8 mouse cellular contexts compared by ENCODE assay signal in the genomic region with DNA sequence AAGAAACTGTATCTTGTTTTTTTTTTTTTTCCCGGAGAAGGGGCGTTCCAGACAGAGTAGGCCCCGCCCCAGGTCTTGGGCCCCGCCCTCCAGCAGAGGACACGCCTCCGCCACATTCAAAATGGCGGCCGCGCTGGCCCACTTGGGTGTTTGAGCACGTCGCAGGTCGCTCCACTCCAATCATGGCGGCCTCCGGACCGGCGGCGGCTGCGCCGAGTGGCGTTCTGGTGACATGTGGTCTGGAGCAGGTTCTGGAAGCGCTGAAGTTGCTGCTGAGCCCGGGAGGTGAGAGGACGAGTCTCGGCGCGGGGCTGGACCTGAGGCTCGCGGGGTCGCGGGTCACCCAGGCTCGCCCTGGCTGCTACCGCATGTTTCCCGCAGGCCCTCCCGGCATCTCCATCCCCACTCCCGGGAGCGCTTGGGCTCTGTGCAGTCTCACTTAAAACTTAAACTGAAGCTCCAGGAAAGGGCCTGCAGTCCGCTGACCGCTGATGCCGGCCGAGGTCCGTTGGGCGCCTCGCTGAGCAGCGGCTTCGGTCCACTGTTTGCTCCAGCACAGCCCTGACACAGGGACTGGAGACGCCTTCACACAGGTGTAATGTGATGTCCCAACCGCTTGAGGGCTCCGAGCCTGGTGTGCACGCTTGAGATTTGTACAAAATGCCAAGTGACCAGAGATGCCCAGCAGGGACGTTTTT. TPM values are rescaled to one million over a fixed set of nuclear protein-coding genes. Genes with fewer than 3 reads are reported as not detected.
DNase-seq lines count a peak whose midpoint lies in the region; ATAC-seq and TF ChIP-seq lines count a peak whose summit lies in the region.

A gene (plus strand): TSS at position 98 of the 698 bp plus-strand sequence.

- no peaks in the 10 kb centered on the region for H3K27me3 ChIP-seq in embryonic facial prominence, embryonic 13.5 days
- no peaks in the 10 kb centered on the region for H3K27me3 ChIP-seq in heart, adult 2 months (ENCODE audit: control insufficient read depth, insufficient read depth, low read length)
- no peaks in the 10 kb centered on the region for H3K27me3 ChIP-seq in limb, embryonic 14.5 days (ENCODE audit: control insufficient read depth, insufficient read depth, low read length)
- H3K27me3 ChIP-seq in midbrain, postnatal 0 days (ENCODE audit: insufficient read depth, low read length): no peaks in the 10 kb centered on the region

- peak within 1 kb of the TSS; percentile 93 for H3K27ac ChIP-seq in embryonic facial prominence, embryonic 13.5 days
- H3K27ac ChIP-seq in heart, adult 2 months: peak within 1 kb of the TSS; percentile 90
- peak within 1 kb of the TSS; percentile 89 for H3K27ac ChIP-seq in limb, embryonic 14.5 days (replicated peaks; ENCODE audit: low read depth, low read length)
- H3K27ac ChIP-seq in midbrain, postnatal 0 days (ENCODE audit: low read depth, low read length): peak within 1 kb of the TSS; percentile 82

- peak; percentile 92 for ATAC-seq in embryonic facial prominence, embryonic 13.5 days (ENCODE audit: insufficient number of reproducible peaks, insufficient read depth, low FRiP score, low TSS enrichment, low read depth)
- peak; percentile 96 for ATAC-seq in limb, embryonic 14.5 days (ENCODE audit: low FRiP score, low read depth)
- ATAC-seq in midbrain, postnatal 0 days (ENCODE audit: low FRiP score): peak; percentile 98

- intact Hi-C loops in heart, adult 2 months (cut with DNase I): no loop called here

- peak; percentile 46; the same call in 1 of the 2 replicates for TF ChIP-seq EP300 in heart, adult 2 months (IDR thresholded peaks at IDR 0.05; ENCODE audit: insufficient read depth, low read depth, low read length)

- under 1% methylated on average over 50 of the region's 50 CpGs for WGBS in embryonic facial prominence, embryonic 13.5 days
- 0% methylated on average over 50 of the region's 50 CpGs for WGBS in heart, adult 2 months
- WGBS in limb, embryonic 14.5 days: under 1% methylated on average over 43 of the region's 50 CpGs
- under 1% methylated on average over 50 of the region's 50 CpGs for WGBS in midbrain, postnatal 0 days

- peak; percentile 84 for TF ChIP-seq POLR2A in heart, adult 2 months (IDR thresholded peaks at IDR 0.05; ENCODE audit: insufficient read depth, low read depth, low read length)
- TF ChIP-seq POLR2A in limb, embryonic 14.5 days (IDR thresholded peaks at IDR 0.05; ENCODE audit: borderline replicate concordance, extremely low read depth, insufficient read depth, insufficient read length): peak; percentile 96

- no peaks in the 10 kb centered on the region for H3K9me3 ChIP-seq in embryonic facial prominence, embryonic 13.5 days
- no peaks in the 10 kb centered on the region for H3K9me3 ChIP-seq in limb, embryonic 14.5 days (ENCODE audit: control insufficient read depth, low read length)
- no peaks in the 10 kb centered on the region for H3K9me3 ChIP-seq in midbrain, postnatal 0 days (ENCODE audit: low read length)

- H3K4me3 ChIP-seq in embryonic facial prominence, embryonic 13.5 days: peak within 1 kb of the TSS; percentile 70
- H3K4me3 ChIP-seq in heart, adult 2 months: peak within 1 kb of the TSS; percentile 76
- peak within 1 kb of the TSS; percentile 64 for H3K4me3 ChIP-seq in limb, embryonic 14.5 days (replicated peaks; ENCODE audit: low read length)
- peak within 1 kb of the TSS; percentile 55 for H3K4me3 ChIP-seq in midbrain, postnatal 0 days (ENCODE audit: low read depth, low read length)

- DNase-seq in 3134 (ENCODE audit: extremely low read depth, insufficient read length, low spot score): peak; percentile 89
- DNase-seq in adrenal gland, postnatal 36 days: peak; percentile 93 to 94
- DNase-seq in heart, adult 2 months: peak; percentile 90 to 94
- DNase-seq in kidney, adult 9 months: peak; percentile 94
- DNase-seq in limb, embryonic 14.5 days (ENCODE audit: low spot score): peak; percentile 88
- DNase-seq in midbrain, postnatal 0 days (ENCODE audit: low spot score): peak; percentile 93
- peak; percentile 82 to 89 for DNase-seq in spleen, postnatal 14 days (ENCODE audit: low spot score in 2 of 2)

- peaks cover 17% of the 10 kb centered on the region for H3K4me1 ChIP-seq in embryonic facial prominence, embryonic 13.5 days
- H3K4me1 ChIP-seq in heart, adult 2 months (ENCODE audit: control insufficient read depth, insufficient read depth, low read length): no peaks in the 10 kb centered on the region
- no peaks in the 10 kb centered on the region for H3K4me1 ChIP-seq in limb, embryonic 14.5 days (ENCODE audit: control insufficient read depth, insufficient read depth, low read length)
- no peaks in the 10 kb centered on the region for H3K4me1 ChIP-seq in midbrain, postnatal 0 days (ENCODE audit: insufficient read depth, low read length)

- peak within 1 kb of the TSS; percentile 90 for H3K9ac ChIP-seq in embryonic facial prominence, embryonic 13.5 days
- peak within 1 kb of the TSS; percentile 78 for H3K9ac ChIP-seq in heart, adult 2 months (ENCODE audit: low read depth, low read length)
- peak within 1 kb of the TSS; percentile 78 for H3K9ac ChIP-seq in limb, embryonic 14.5 days (ENCODE audit: low read depth, low read length, severe bottlenecking)
- peak within 1 kb of the TSS; percentile 75 for H3K9ac ChIP-seq in midbrain, postnatal 0 days (replicated peaks; ENCODE audit: low read length, poor library complexity, severe bottlenecking)

- no peaks in the 10 kb centered on the region; the same call in 1 of the 2 replicates for H3K79me2 ChIP-seq in heart, adult 2 months (replicated peaks; ENCODE audit: control insufficient read depth, insufficient read depth, low read length)

- TF ChIP-seq CTCF in heart, adult 2 months (IDR thresholded peaks at IDR 0.05): peak; percentile 88
- peak; percentile 83 for TF ChIP-seq CTCF in midbrain, postnatal 0 days (IDR thresholded peaks at IDR 0.05)

- H3K4me2 ChIP-seq in embryonic facial prominence, embryonic 13.5 days: peak within 1 kb of the TSS; percentile 60
- H3K4me2 ChIP-seq in limb, embryonic 14.5 days (replicated peaks; ENCODE audit: low read depth, low read length, severe bottlenecking): peak within 1 kb of the TSS; percentile 52
- peak within 1 kb of the TSS; percentile 61 for H3K4me2 ChIP-seq in midbrain, postnatal 0 days (ENCODE audit: low read depth, low read length, poor library complexity, severe bottlenecking)

- no peaks in the 10 kb centered on the region for H3K36me3 ChIP-seq in embryonic facial prominence, embryonic 13.5 days
- no peaks in the 10 kb centered on the region for H3K36me3 ChIP-seq in heart, adult 2 months (ENCODE audit: control insufficient read depth, insufficient read depth, low read length)
- H3K36me3 ChIP-seq in limb, embryonic 14.5 days (ENCODE audit: control insufficient read depth, insufficient read depth, low read length): no peaks in the 10 kb centered on the region
- no peaks in the 10 kb centered on the region for H3K36me3 ChIP-seq in midbrain, postnatal 0 days (ENCODE audit: insufficient read depth, low read length)

RNA-seq across cellular contexts. Expression of the gene that starts here (rescaled TPM):
- 10 to 100 TPM in 1 of 2 experiments, 1 to 10 TPM in 1; 8.2 to 11.1 TPM for total RNA-seq in adrenal gland, postnatal 36 days (2021)
- polyA plus RNA-seq in embryonic facial prominence, embryonic 13.5 days (2015; fragmentation: Nextera tagmentation; extraction: Ambion mirVana): 11.3 and 11.5 TPM in 2 replicates
- 10 to 100 TPM; 10.2 to 10.5 TPM for total RNA-seq in heart, adult 2 months (2021)
- polyA plus RNA-seq in heart, adult 2 months (2012; rRNA removed): 5.2 and 7.7 TPM in 2 replicates
- 5.9 and 6.5 TPM in 2 replicates for polyA plus RNA-seq in limb, embryonic 14.5 days (2012; rRNA removed)
- 6.5 and 7.0 TPM in 2 replicates for polyA plus RNA-seq in limb, embryonic 14.5 days (2014; fragmentation: Nextera tagmentation; extraction: Ambion mirVana)
- 6.1 and 7.3 TPM in 2 replicates for total RNA-seq in midbrain, postnatal 0 days (2014; rRNA removed)
- polyA plus RNA-seq in midbrain, postnatal 0 days (2015; fragmentation: Nextera tagmentation; extraction: Ambion mirVana): 3.0 and 3.1 TPM in 2 replicates

Comparison
In these comparisons a context has a peak if more than half of its experiments do, and no peak if none do; other contexts are left out.
1. Peak in every context shown above with its lines: DNase-seq, ATAC-seq, H3K4me3 ChIP-seq and H3K27ac ChIP-seq.